Mouse (Mus musculus): Measurements from ENCODE around the gene Dnaja2.

DNA sequence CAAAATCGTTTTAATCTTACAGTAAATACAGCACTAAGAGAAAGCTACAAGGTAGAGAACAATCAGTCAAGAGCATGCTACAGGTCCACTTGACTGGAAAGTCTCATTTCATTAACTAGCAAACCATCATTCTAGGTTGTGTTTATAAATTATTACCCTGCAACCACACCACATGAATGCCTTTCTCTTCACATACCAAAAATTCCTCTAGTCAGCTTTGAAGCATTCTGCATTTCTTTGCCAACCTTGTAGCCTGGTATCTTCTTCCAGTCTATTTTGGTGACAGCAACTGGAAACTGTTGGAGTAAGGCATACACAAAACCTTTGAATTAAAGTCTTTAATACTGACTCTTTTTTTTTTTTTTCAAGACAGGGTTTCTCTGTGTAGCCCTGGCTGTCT is 36.4 kb upstream of the Dnaja2 start:
- TF ChIP-seq CTCF (IDR thresholded peaks at IDR 0.05; ENCODE audit: insufficient read depth, low read length) = no peak
- TF ChIP-seq POLR2A (IDR thresholded peaks at IDR 0.05; ENCODE audit: borderline replicate concordance, extremely low read depth, low read depth, low read length) = no peak
